ENCODE assay signal across 11 mouse cellular contexts in the genomic region with DNA sequence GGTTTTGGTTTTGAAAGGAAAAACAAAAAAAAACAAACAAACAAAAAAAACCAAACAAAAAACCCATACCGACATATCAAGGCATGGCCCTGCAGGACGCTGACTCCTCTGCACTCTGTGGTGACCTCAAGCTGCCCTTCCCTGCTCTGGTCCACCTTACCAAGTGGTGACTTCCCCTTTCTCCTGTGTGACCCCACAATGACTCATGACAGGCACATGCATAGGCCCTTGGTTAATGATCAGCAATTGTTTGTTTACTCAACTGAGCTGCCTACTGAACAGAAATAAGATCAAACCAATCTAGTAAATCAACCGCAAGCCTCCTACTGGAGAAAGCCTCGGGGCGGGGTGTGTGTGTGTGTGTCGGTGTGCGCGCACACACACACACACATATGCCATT.
A peak's percentile ranks its signal among the peaks of the same experiment; 100 is the strongest.
DNase-seq lines count a peak whose midpoint lies in the region; ATAC-seq and TF ChIP-seq lines count a peak whose summit lies in the region.
"Had no signal": no experiment of that assay in that cellular context is flagged by ENCODE, and none has a peak within 500 bp of the region (broad histone marks: within the 10 kb centered on the region; RNA-seq: fewer than 3 reads in every experiment).

No protein-coding gene starts in this region.

- H3K27me3 ChIP-seq in testis, adult 2 months (ENCODE audit: control insufficient read depth, insufficient read depth, low read length): no peaks in the 10 kb centered on the region
- no peaks in the 10 kb centered on the region for H3K27me3 ChIP-seq in kidney, embryonic 15.5 days
- H3K27me3 ChIP-seq in liver, postnatal 0 days (ENCODE audit: insufficient read depth, low read length): no peaks in the 10 kb centered on the region
- H3K27me3 ChIP-seq: embryonic facial prominence, embryonic 12.5 days; midbrain, embryonic 13.5 days had no signal

- WGBS in kidney, embryonic 15.5 days: 64% methylated on average over 8 of the region's 8 CpGs
- 54% methylated on average over 8 of the region's 8 CpGs for WGBS in liver, postnatal 0 days (ENCODE audit: insufficient replicate concordance)

- H3K4me2 ChIP-seq in kidney, embryonic 15.5 days: no peak overlapping the region
- H3K4me2 ChIP-seq in liver, postnatal 0 days (ENCODE audit: low read depth, low read length): no peak overlapping the region
- H3K4me2 ChIP-seq: embryonic facial prominence, embryonic 12.5 days; midbrain, embryonic 13.5 days had no signal

- no peak overlapping the region for H3K27ac ChIP-seq in testis, adult 2 months (ENCODE audit: control insufficient read depth, insufficient read depth, low read depth, low read length)
- 0 out of 2 replicates have a peak overlapping the region, but pooled peaks have one; percentile 10 for H3K27ac ChIP-seq in kidney, embryonic 15.5 days
- peak overlapping the region; percentile 81 for H3K27ac ChIP-seq in liver, postnatal 0 days (ENCODE audit: low read depth)
- H3K27ac ChIP-seq: embryonic facial prominence, embryonic 12.5 days; midbrain, embryonic 13.5 days had no signal

- peak overlapping the region; percentile 75 for H3K4me3 ChIP-seq in testis, adult 2 months (ENCODE audit: control insufficient read depth, low read depth, low read length)
- no peak overlapping the region for H3K4me3 ChIP-seq in kidney, embryonic 15.5 days (replicated peaks)
- no peak overlapping the region for H3K4me3 ChIP-seq in liver, postnatal 0 days (ENCODE audit: low read depth, low read length)
- H3K4me3 ChIP-seq: embryonic facial prominence, embryonic 12.5 days; midbrain, embryonic 13.5 days had no signal

- H3K4me1 ChIP-seq in testis, adult 2 months (ENCODE audit: control insufficient read depth, insufficient read depth, low read length): no peaks in the 10 kb centered on the region; the same call in 1 of the 2 replicates
- H3K4me1 ChIP-seq in kidney, embryonic 15.5 days: peaks cover 36% of the 10 kb centered on the region
- peaks cover 63% of the 10 kb centered on the region for H3K4me1 ChIP-seq in liver, postnatal 0 days (ENCODE audit: insufficient read depth)

- no peak for TF ChIP-seq CTCF in testis, adult 2 months (IDR thresholded peaks at IDR 0.05; ENCODE audit: control insufficient read depth, insufficient read depth, insufficient replicate concordance, low read depth, low read length)
- TF ChIP-seq CTCF in liver, postnatal 0 days (IDR thresholded peaks at IDR 0.05; ENCODE audit: low read depth): no peak

- H3K36me3 ChIP-seq in testis, adult 2 months (ENCODE audit: control insufficient read depth, insufficient read depth, low read length): no peaks in the 10 kb centered on the region
- no peaks in the 10 kb centered on the region for H3K36me3 ChIP-seq in kidney, embryonic 15.5 days
- no peaks in the 10 kb centered on the region for H3K36me3 ChIP-seq in liver, postnatal 0 days (replicated peaks; ENCODE audit: insufficient read depth, low read length)
- H3K36me3 ChIP-seq: embryonic facial prominence, embryonic 12.5 days; midbrain, embryonic 13.5 days had no signal

- ATAC-seq in kidney, embryonic 15.5 days (replicated peaks; ENCODE audit: low FRiP score): no peak; the same call in 1 of the 2 replicates
- ATAC-seq in liver, postnatal 0 days: peak; percentile 78
- no peak for ATAC-seq in activated CD4-positive, CD25-positive, alpha-beta regulatory T cell, adult 4 months
- ATAC-seq: forebrain, postnatal 0 days; midbrain, embryonic 13.5 days had no signal

- no peaks in the 10 kb centered on the region for H3K9me3 ChIP-seq in kidney, embryonic 15.5 days (replicated peaks)
- no peaks in the 10 kb centered on the region for H3K9me3 ChIP-seq in liver, postnatal 0 days (ENCODE audit: low read length)
- H3K9me3 ChIP-seq: embryonic facial prominence, embryonic 12.5 days; midbrain, embryonic 13.5 days had no signal

- no peak overlapping the region for H3K9ac ChIP-seq in kidney, embryonic 15.5 days
- peak overlapping the region; percentile 45; the same call in 1 of the 2 replicates for H3K9ac ChIP-seq in liver, postnatal 0 days (replicated peaks)
- H3K9ac ChIP-seq: embryonic facial prominence, embryonic 12.5 days; forebrain, postnatal 0 days; midbrain, embryonic 13.5 days had no signal

- peak; percentile 65 for TF ChIP-seq EP300 in liver, postnatal 0 days (IDR thresholded peaks at IDR 0.05; ENCODE audit: low read depth)

- TF ChIP-seq POLR2A in testis, adult 2 months (IDR thresholded peaks at IDR 0.05; ENCODE audit: control insufficient read depth, low read depth, low read length): peak; percentile 59; the same call in 1 of the 2 replicates

- no peak for DNase-seq in testis, postnatal 14 days (ENCODE audit: low spot score)
- peak; percentile 55 for DNase-seq in liver, postnatal 0 days
- peak; percentile 74 for DNase-seq in yolk sac, embryonic 10.5 days (ENCODE audit: low spot score)
- no peak for DNase-seq in frontal cortex, postnatal 10 days (ENCODE audit: low spot score in 2 of 2)
- no peak for DNase-seq in cerebellum, postnatal 4 days (ENCODE audit: low spot score in 2 of 2)
- DNase-seq: forebrain, postnatal 0 days had no signal

Comparison
In these comparisons a context has a peak if more than half of its experiments do, and no peak if none do; other contexts are left out.
1. DNase-seq: peak in liver, postnatal 0 days (single experiment) and yolk sac, embryonic 10.5 days (single experiment); none in testis, postnatal 14 days (single experiment), frontal cortex, postnatal 10 days (0 of 2) and cerebellum, postnatal 4 days (0 of 2).